Mouse (Mus musculus) left cerebral cortex, postnatal 25 days (tissue): ENCODE measurements around the gene Olfr167. TPM values are rescaled to one million over a fixed set of nuclear protein-coding genes. Genes with fewer than 3 reads are reported as not detected.
"Not testable (repeated sequence)": the region's sequence is repeated elsewhere in the genome, so short reads cannot be mapped to it uniquely, and the experiment has no call there.

Experiments used
- DNase-seq, 2 experiments: peaks; one replicate each; pipeline ENCODE4 v3.0.0; 2022; ENCODE audit warnings: low spot score in 2 of 2, mixed read lengths in 1 of 2
- intact Hi-C: fragments of 180-260 bp; cut with DNase I; formaldehyde crosslinking; loops from one replicate; pipeline ENCODE4 v1.15.1; 2025
- total RNA-seq, 2 experiments: library from RNA; stranded (reverse); gene quantifications; 2 replicates each; pipeline ENCODE4 v1.2.3; 2021

The Olfr167 gene
- not detected for total RNA-seq

DNA sequence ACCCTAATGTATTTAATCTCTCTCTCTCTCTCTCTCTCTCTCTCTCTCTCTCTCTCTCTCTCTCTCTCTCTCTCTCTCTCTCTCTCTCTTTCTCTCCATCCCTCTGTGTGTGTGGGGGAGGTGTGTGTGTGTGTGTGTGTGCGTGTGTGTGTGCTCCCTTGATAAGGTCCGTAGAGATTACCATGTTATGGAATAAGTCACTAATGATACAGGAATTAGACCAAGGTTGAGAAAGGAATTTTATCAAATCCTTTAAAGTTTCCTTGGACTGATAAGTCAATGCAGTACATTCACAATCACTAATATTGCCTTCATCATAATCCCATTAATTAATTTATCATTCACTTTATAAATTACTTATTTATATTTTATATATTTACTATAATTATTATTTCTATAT is at the start of gene Olfr167:
TSS of gene Olfr167 (minus strand) at position 101 of the 400 bp plus-strand sequence.
- intact Hi-C loops = no loop called here
- DNase-seq = no peak

DNA sequence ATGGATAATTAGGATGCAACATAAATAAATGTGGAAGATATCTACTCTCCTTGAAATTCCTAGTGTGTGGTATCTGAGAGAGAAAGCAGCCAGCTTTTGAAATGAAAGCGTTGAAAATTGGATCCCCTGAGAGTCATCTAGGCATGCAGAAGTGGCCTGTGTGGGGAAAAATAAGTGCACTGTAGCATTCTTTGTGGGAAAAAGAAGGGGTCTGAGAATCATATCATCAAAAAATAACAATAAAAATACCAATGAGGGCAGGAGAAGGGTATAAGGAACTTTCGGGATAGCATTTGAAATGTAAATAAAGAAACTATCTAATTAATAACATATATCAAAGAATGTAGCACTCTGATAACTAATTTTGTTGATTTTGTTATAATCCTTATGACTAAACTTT is 49.6 kb upstream of the Olfr167 start, which contains the start of gene Olfr169:
TSS of gene Olfr169 (minus strand) at position 101 of the 400 bp plus-strand sequence.
- DNase-seq, intact Hi-C loops: not testable (repeated sequence)

DNA sequence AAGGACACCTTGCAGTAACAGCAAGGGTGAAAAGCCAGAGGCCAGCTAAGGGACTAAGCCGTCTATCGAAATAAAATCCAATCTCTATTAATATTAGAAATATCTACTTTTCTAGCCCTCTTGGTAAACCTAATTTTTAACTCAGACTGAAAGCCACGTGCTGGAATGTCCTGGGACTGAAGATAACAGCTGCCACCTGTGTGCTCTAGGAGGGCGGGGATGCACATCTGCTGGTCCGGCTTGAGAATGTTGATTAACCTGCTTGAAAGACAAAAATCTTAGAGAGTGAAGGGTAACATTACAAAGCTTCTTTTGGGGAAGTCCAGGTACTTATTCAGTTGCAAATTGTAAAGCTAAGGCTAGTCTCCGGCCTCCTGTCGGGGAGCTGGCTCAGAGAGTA is 31.4 kb upstream of the Olfr167 start:
- DNase-seq, intact Hi-C loops: not testable (repeated sequence)

DNA sequence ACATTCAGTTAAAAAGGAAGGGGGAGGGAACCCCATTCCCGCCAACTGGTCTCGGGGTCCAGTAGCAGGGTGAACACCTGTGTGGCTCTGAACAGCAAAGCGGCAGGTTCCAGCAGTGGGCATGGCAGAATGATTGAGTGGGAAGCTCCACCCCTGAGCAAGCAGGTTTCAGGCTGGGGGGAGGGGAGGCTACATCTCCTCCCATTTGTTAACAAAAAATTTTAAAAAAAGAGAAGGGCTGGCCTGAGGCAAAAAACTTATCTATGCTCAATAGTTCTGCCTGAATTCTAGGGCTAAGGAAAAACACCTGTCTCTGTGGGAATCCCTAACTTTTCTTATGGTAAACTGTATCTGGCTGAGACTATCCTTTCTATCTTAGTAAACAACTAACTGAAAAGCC is 30.2 kb upstream of the Olfr167 start:
- DNase-seq, intact Hi-C loops: not testable (repeated sequence)

DNA sequence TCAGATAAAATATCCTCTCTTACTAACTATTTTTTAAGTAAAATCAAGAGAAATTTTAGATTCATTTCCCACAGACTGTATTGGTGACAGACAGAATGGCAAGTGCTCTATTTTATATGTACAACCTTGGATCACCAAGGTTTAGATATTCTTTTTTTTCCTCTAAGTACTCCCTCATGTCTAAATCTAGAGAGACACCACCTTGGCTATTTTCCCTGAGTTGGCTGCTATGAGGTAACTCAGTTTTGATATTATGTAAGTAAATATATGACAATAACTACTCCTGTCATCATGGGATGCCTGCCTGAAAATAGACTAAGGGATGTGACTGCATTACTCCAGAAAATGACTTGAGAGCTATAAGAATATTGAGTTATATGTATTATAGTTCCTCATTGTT is 13.4 kb upstream of the Olfr167 start, which contains the start of gene Olfr168:
TSS of gene Olfr168 (minus strand) at position 101 of the 400 bp plus-strand sequence.
- intact Hi-C loops = no loop called here
- DNase-seq = no peak

DNA sequence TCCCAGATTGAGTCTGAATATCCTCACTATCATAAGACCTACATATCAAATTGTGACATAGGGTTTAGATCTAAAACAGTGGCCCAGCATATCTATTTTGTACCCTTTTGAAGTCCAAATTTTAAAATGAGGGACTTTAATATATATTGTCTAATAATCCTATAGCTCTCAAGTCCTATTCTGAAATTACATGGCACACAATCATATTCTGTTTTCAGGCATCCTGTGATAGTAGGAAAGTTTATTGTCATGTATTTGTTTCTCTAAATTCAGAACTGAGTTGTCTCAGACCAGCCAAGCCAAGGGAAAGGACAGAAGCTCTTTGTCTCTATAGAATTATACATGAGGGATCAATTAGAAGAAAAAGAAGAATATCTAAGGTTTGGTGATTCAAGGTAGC is 38.7 kb downstream of the Olfr167 start, which contains the start of gene Olfr166:
TSS of gene Olfr166 (plus strand) at position 301 of the 400 bp plus-strand sequence.
- intact Hi-C loops = no loop called here
- no peak for DNase-seq

DNA sequence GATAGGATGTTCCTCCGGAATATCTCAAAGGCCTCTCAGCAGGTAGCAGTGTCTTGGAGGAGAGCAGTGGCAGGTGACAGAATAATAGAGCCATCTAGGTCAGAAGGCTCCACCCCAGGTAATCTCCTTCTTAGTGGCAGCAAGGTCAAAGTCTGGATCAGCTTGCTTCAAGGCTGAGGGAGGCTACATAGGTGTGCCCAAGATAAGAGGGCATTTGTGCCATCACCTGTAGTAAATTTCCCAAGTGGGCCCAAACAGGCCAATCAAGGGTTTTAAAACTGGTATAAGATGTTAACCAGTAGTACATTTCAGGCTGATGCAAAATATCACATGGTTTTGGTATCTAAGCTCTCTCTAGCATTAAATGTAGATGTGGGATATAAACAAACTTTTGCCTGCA is 57.7 kb downstream of the Olfr167 start:
- no peak for DNase-seq
- intact Hi-C loops = no loop called here

Other genes starting within 250 kb of the Olfr167 start
- gene Olfr164, start 208.2 kb downstream of the Olfr167 start, total RNA-seq = not detected
- gene Olfr165, start 99.1 kb downstream of the Olfr167 start, total RNA-seq = not detected
- not detected for gene Olfr166, start 38.6 kb downstream of the Olfr167 start, total RNA-seq
- not detected for gene Olfr168, start 13.3 kb upstream of the Olfr167 start, total RNA-seq
- gene Olfr169, start 49.5 kb upstream of the Olfr167 start, total RNA-seq = not detected
- not detected for gene Olfr170, start 89.6 kb upstream of the Olfr167 start, total RNA-seq
- gene Olfr171, start 107.7 kb upstream of the Olfr167 start, total RNA-seq = not detected
- gene Lamp3, start 184.1 kb upstream of the Olfr167 start, total RNA-seq = under 1 TPM in 1 of 2 experiments, not detected in 1; 0.11 TPM
- gene B3gnt5, start 237.9 kb upstream of the Olfr167 start, total RNA-seq = under 1 TPM; 0.57 to 0.92 TPM